Mouse (Mus musculus): Measurements from ENCODE around the gene Wwox.

- no peak for TF ChIP-seq CTCF (IDR thresholded peaks at IDR 0.05; ENCODE audit: extremely low read depth, insufficient read depth, low read length)
- TF ChIP-seq POLR2A (IDR thresholded peaks at IDR 0.05; ENCODE audit: extremely low read depth, insufficient read depth, low read length) = no peak
Observed at GRCm38 (mm10) chr8:114880475-114881135, 441.1 kb downstream of the Wwox start.
